Mouse (Mus musculus) frontal cortex, adult 2 months (tissue): ENCODE data around the gene Gpr82. TPM values are rescaled to one million over a fixed set of nuclear protein-coding genes. Genes with fewer than 3 reads are reported as not detected.

ENCODE experiments used
- DNase-seq, 2 experiments: peaks; one replicate each; pipeline ENCODE4 v3.0.0; 2022; ENCODE audit warnings: low spot score in 1 of 2; ENCODE audit errors: extremely low spot score in 1 of 2
- polyA plus RNA-seq: library from polyadenylated mRNA; depleted of rRNA; stranded (reverse); fragments of >200 nt; gene quantifications from 2 replicates; pipeline ENCODE4 v1.2.3, GENCODE M21; 2012; rRNA removed

The Gpr82 gene
- polyA plus RNA-seq, result 0.04 TPM in 1 of 2 replicates, not detected in the other

- DNase-seq, result no peak
These were observed at the start of gene Gpr82 for GRCm38 (mm10) chrX:13661063-13661462. Gene Gpr82, plus strand, starts transcription at chrX:13661363.

DNA sequence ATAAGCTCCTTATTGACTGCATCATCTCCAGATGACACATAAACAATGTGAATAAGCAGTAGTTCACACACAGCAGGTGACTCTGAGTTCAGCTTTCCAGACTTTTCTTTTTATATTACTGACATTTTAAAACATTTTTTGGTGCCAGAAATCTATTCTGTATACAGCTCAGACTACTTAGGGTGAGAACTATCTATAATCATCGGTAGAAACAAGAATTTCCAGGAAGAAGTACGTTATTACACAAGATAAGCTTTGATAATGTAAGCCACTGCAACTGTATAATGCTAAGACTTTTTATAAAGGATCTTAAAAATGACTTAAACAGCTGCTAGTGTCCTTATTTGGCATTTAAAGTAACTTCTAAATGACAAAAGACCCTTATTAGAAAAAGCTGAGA, 49.0 kb upstream of the Gpr82 start:
- DNase-seq, result no peak

GRCm38 (mm10) chrX:13616726-13617125, 44.4 kb upstream of the Gpr82 start:
- DNase-seq, result no peak

GRCm38 (mm10) chrX:13617294-13617693, 43.9 kb upstream of the Gpr82 start:
- no peak for DNase-seq

GRCm38 (mm10) chrX:13618476-13618875, 42.7 kb upstream of the Gpr82 start:
- no peak for DNase-seq

DNA sequence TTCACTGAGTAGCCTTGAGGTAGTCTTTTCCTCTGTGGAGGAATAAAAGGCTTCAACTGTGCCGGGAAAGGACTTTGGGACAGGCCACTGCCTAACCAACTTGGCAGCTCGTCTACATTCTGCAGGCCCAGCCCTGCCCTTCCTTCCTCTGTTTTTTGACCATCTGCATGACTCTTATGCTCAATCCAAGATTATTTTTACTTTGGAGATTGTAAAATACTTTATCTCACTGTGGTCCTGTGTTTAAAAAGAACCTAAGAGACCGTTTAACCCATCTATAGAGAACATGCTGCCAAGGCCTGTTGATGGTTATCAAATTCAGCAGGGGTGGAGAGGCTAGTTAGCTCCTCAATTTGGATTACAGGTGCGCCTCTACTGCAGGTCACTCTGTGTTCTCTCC, 39.7 kb upstream of the Gpr82 start:
- DNase-seq, result no peak

DNA sequence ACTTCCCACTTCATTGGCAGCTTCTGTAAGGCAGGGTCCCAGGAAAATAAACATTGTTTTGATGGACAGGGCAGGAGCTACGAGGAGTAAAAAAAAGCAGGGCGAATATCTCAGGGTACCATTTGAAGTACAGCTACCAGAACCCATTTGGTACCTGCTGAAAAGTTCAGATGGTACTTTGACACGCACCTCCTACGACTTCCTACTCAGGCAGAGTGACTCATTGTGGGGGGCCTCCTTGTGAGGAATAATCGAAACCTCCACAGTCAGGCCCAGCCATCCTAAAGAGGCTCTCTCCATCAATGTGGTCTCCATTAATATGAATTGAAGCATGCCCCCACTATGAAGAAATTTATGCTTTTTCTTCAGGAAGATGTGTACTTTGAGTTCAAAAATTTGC, 38.5 kb upstream of the Gpr82 start:
- peak in 1 of 2 experiments; percentile 9 for DNase-seq

DNA sequence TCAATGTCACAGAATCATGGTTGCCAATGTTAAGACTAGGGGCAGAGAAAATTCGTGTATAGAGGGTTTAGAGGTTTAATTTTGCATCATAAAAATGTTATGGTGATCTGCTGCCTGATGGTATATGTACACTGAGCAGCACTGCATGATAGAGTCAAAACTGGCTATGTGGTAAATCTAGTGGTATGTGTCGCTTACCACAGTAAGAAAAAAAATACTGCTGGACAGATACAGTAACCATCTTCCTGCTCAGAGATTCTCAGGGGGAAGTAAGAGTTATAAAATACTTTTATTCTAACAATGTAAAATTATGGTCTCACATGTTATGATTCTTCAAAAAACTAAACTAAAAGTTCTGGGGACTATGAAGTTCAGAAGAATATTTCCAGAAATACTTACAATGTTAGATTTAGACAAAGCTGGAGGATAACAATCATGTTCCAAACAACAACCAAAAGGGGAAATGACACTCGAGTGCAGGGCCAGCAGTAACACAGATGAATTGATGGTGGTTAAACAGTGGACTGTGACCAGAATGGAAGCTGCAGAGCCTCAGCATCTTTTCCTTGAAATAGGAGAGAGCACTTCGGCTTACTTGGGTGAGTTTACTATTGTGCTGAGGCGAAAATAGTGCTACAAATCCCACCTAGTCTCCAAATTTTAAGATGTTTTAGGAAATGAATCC, 29.4 kb upstream of the Gpr82 start, which contains the start of gene Gpr34:
Gpr34 (plus strand) TSS at position 491 of the 685 bp plus-strand sequence.
- DNase-seq, result no peak

DNA sequence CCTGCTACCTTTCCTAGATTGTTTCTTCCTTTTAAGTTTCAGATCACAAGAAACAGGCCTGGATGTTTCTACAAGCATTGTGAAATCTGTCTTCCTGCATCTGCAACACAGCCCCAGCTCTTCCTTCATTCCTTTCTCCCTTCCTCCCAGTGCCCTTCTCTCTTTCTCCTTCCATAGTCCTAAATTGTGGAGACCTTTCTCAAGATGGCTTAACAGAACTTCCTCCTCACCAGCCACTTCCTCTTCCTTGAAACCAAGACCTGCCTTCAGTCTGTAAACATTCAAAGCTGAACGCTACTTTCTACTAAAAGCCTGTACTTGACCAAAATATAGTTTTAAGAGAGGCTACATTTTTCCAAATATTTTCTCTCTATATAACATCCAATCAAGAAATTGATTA, 24.8 kb upstream of the Gpr82 start:
- no peak for DNase-seq

GRCm38 (mm10) chrX:13638894-13639293, 22.3 kb upstream of the Gpr82 start:
- no peak for DNase-seq

GRCm38 (mm10) chrX:13651889-13652288, 9.3 kb upstream of the Gpr82 start:
- DNase-seq, result no peak

DNA sequence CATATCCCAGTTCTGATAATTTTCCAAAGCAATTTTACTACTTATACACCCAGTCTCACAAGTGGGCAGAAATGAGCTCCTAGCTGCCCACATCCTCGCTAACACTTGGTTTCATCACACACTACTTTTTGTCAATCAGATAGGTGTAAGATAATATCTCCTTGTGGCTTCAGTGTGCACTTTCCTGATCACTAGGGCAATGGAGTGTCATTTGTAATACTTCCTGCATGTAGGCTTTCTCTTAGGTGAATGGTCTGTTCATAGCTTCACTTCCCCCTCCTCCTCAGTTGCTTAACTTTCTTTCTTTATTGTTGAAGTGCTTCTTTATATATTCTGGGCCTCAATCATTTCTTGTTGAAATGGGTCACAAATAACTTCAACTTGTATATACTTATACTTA, 8.9 kb upstream of the Gpr82 start:
- no peak for DNase-seq

GRCm38 (mm10) chrX:13655005-13655421, 6.2 kb upstream of the Gpr82 start:
- peak; percentile 11 to 55 for DNase-seq

DNA sequence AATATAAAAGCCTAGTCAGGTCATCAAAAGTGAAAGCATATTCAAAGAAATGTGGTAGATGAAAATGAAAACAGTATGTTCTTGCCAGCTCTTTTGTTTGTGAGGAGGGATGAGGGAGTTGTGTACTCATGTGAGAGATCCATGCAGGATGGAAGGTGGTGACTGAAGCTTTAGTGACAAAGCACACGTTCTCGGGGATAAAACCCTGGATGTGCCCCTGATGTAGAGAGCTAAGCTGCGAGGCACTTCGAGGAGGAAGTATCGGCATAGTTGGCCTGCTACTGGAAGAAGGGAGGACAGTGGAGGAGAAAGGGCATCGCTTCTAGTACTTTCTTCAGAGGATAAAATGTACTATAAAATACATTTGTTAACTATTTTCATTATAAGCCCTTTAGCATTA, 5.3 kb upstream of the Gpr82 start:
- DNase-seq, result no peak

DNA sequence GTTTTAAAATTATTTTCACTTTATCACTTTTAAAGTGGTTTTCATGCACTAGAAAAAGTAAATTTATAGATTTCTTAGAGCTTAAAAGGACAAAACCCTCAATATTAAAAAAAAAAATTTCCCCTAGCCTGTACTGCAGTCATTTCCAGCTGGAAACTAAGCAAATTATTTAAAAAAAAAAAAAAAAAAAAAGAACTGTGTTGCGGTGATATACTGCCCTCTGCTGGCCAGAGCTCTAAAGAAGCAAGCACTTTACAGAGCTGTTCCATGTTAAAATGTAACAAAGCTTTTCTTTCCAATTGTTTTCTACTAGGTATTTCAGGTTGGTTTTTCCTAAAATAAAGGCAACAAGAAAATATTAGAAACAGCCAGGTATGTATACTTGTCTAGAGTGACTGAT, 4.4 kb upstream of the Gpr82 start:
- DNase-seq, result peak in 1 of 2 experiments; percentile 70

DNA sequence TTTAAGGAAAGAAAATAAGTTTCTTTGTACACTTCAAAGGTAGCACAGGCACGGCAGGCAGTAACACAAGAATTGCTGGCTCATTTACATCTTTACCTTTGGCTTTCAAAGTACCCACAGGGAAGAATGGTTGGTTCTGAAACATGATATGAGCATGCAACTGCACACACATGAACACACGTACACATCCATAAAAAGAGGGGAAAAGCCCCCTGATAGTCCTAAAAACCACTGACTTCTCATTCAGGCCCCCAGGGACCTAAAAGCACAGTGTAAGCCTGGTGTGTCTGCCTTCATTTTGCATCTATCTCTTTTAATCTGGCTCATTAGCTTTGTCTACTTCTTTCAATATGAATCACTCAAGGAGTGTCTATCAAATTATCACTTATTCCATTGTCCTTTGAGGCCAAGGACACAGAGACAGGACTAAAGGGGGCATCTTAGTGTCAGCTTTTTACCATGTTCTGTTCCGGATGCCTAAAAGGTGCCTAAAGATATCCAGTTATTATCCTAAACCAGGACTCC, 2.5 kb upstream of the Gpr82 start:
- DNase-seq, result no peak

GRCm38 (mm10) chrX:13659201-13659890, 1.8 kb upstream of the Gpr82 start:
- no peak for DNase-seq

- DNase-seq, result no peak
These were observed 7.7 kb downstream of the Gpr82 start for GRCm38 (mm10) chrX:13668867-13669266.

- DNase-seq, result no peak
These were observed 9.2 kb downstream of the Gpr82 start for GRCm38 (mm10) chrX:13670342-13670741.

DNA sequence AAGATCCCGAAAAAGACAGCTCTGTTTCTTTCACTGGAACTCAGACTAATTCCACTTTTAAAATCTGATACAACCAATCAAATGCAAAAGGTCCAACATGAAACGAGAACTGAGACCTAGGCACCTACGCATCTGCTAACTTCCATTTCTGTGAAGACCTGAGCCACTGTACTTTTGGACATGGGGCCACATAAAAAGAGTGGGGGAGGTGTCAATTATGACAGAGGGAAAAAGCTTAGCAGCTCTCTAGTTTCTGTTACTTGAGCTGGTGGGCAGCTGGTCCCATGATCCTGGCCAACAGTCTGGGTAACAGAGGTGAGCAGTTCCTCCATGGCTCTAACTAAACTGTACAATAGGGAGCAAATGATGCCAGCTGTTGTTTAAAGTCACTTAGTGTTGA, 11.8 kb downstream of the Gpr82 start:
- DNase-seq, result no peak

- DNase-seq, result no peak
These were observed 20.6 kb downstream of the Gpr82 start for GRCm38 (mm10) chrX:13681748-13682147.

GRCm38 (mm10) chrX:13686589-13686988, 25.4 kb downstream of the Gpr82 start:
- no peak for DNase-seq
